Mouse (Mus musculus) G1E-ER4 (cell line): ENCODE results near the gene Rab34. TPM values are rescaled to one million over a fixed set of nuclear protein-coding genes. Genes with fewer than 3 reads are reported as not detected.

ENCODE experiments used
- GATA1 ChIP-seq: IDR thresholded peaks from one replicate; pipeline ENCODE4 v1.8.0; 2012; ENCODE audit warnings: low read length, inconsistent platforms
- polyA plus RNA-seq: library from polyadenylated mRNA; stranded (reverse); fragments of >175 nt; gene quantifications from 2 replicates; pipeline ENCODE4 v1.2.3, GENCODE M21; 2012

Rab34 gene
- polyA plus RNA-seq, 1 experiment: 1.4 TPM

GRCm38 (mm10) chr11:78162504-78162903, 25.7 kb upstream of the Rab34 start:
- TF ChIP-seq GATA1: no peak

DNA sequence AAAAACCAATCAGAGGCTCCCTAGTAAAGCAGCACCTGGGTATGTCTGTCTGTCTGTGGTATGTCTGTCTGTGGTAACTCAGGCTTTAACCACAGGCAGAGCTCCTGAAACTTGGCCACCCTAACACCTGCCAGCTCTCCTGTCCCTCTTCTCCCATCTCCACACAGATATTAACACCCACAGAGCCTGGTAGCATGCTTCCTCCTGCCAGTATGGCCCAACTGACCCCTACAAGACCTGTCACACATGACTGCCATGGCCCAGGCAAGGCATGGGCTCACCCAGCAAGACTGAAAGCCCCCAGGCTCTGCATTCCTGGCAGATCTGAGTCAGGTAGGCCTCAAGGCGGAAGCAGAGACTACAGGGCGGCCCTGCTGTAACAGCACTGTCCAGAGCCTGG, 25.2 kb upstream of the Rab34 start:
- no peak for TF ChIP-seq GATA1

GRCm38 (mm10) chr11:78163681-78164603, 24.3 kb upstream of the Rab34 start:
- no peak for TF ChIP-seq GATA1

DNA sequence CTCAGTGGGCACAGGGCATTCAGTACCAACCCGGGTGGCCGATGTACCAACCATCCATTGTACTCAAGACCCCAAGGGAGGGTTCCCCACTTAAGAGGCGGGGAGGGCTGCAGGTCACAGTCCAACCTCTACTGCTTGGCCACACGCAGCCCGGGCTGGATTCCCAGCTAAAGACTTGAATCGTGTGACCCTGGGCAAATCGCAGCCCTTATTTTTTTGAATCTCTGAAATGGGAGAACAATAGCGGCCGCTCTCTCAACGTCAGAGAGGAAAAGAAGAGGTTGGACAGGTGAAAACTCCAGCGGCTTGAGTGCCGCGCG, 23.7 kb upstream of the Rab34 start:
- no peak for TF ChIP-seq GATA1

- no peak for TF ChIP-seq GATA1
Observed at GRCm38 (mm10) chr11:78164924-78165760, 23.1 kb upstream of the Rab34 start, which contains the start of gene Traf4. Gene Traf4, minus strand, starts transcription at chr11:78165589.

DNA sequence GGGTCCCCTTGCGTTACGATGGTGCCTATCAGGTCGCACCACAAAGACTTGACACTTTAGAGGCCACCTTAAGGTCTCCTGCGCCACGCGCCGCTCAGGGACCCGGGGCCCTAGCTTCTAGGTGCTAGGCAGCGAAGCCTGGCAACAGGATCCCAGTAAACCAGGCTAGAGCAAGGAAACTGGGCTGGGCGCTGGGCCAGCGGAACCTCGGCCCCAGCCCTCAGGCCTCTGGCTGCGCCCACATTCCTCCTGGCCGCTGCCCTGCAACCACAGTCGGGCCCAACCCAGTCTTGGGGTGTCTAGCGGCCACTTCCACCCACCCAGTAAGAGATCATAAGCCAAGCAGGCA, 22.5 kb upstream of the Rab34 start:
- TF ChIP-seq GATA1: no peak

DNA sequence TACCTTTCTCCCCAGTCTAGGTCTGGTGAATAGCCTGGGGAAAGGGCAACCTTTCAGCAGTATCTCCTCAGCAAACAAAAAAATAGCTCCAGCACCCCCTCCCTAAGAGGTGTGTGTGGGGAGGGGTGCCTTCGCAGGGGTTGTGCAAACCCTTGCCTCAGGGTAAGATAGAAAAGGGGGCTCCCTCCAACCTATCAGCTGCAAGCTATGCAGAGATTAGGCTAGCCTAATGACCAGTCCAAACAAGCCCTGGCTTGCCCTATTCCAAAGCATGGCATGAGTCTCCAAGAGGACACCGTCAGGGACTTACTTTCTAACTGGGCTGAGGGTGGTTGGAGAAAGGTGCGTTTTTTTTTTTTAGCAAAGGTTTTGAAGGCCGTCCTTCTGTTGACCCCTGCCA, 22.1 kb upstream of the Rab34 start:
- no peak for TF ChIP-seq GATA1

GRCm38 (mm10) chr11:78166640-78167039, 21.6 kb upstream of the Rab34 start:
- TF ChIP-seq GATA1: no peak

DNA sequence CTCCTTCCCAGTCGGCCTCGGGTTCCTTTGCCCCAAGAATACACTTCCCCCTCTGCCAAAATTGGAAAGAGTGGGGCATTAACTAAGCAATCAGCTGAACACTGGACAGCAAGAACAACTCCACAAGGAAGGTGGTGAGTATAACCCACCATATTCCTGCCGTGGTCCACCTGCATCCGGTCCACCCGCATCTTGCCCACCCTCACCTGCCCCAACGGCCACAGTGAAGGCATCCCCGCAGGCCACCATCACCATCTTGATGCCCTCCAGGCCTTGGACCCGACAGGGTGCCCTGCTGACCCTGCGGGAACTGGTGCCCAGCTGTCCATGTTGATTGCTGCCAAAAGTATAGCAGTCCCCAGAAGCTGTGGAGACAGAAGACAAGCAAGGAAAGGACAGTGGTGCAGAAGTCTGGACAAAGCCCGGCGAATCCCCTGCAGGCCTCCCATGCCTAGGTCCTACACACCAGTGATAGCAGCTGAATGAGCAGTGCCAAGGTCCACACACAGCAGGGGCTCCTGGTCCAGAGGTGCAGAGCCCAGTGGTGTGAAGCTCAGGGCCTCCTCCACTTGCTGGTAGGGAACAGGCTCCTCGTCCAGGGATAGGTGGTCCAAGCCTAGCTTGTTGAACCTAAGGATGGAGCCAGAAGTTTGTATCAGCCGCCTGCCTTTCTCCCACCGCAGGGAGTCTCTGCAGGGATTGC, 20.8 kb upstream of the Rab34 start:
- no peak for TF ChIP-seq GATA1

DNA sequence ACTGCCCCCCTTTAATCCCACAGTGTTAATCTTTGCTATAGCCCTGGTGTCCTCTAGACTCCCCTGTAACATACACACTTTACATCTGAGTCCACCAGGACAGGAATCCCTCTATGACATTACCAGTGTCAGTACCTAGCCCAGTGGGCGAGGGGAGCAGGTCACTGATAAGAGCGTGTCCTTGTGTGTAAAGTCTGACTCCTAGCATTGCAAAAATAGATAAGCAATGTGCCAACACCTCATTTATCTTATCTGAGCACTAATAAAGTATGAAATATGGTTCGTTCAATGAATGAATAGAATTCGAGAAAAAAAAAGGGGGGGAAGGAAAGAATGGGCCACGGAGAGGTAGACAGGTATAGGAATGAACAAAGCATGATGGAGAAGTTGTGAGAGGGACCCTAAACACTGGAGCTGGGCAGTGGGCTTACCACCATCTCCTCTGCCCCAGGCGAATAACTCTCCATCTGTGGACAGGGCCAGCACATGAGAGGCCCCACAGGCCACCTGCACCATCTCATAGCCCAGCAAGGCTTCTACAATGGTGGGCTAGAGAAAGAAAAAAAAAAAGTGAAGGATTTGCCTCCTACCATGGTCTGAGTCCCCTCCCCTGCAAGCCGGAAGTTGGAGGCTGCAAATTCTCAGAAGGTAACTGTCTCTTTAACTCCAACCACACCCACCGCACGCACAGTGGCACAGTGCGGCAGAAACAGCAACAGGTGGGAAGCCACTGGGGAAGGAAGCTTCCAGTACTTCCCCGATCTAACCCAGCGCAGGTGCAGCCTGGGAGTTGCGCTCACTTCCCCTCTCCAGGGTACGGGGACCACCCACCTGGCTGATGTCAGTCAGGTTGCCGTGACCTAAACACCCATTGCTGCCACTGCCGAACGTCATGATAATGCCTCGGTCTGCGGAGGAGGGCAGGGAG, 19.4 kb upstream of the Rab34 start:
- peak; percentile 47 for TF ChIP-seq GATA1

GRCm38 (mm10) chr11:78170306-78170705, 17.9 kb upstream of the Rab34 start:
- TF ChIP-seq GATA1: no peak

GRCm38 (mm10) chr11:78171328-78171727, 16.9 kb upstream of the Rab34 start:
- TF ChIP-seq GATA1: no peak

- no peak for TF ChIP-seq GATA1
Observed at GRCm38 (mm10) chr11:78172034-78172747, 16.0 kb upstream of the Rab34 start.

DNA sequence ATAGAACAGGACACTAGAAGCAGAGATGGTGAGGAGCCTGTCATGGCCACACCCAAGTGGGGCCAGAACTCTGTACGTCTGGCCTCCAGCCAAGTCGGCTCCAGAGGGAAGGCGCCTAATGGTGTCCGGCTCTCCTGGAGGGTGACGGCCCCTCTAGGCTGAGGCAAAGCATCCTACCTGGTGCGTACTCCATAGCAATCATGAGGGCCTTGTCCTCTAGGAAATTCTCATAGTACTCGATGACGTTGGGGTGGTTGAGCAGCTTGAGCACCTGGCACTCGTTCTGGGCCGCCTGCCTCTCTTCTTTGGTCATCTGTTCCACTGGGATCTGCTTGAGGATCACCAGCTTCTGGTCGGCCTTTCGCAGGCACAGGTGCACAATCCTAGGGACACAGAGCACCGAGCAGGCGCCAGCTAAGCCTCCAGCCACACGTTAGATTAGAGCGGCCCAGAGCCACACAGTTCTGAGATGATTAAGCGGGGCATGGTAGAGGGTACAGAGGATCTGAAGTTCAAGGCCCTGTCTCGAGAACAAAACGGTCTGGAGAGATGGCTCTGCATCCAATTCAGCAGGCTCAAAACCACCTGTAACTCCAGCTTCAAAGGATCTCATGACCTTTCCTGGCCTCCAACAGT, 15.4 kb upstream of the Rab34 start:
- no peak for TF ChIP-seq GATA1

- TF ChIP-seq GATA1: no peak
Observed at GRCm38 (mm10) chr11:78174506-78174905, 13.7 kb upstream of the Rab34 start.
